Mouse (Mus musculus): ENCODE measurements at regions not wholly inside any gene's neighbourhood (a gene's known extent, or its start where the extent isn't known, plus 50 kb on each side); places are given as distances from the start of the nearest gene placed in this dataset.

GRCm38 (mm10) chr6:49999365-49999764 is 110.7 kb upstream of the Mpp6 start:
- DNase-seq = no peak

- DNase-seq = no peak
Measured at GRCm38 (mm10) chr6:50008074-50008473, 102.0 kb upstream of the Mpp6 start.

- no peak for DNase-seq
Measured at GRCm38 (mm10) chr6:50008869-50009268, 101.2 kb upstream of the Mpp6 start.

GRCm38 (mm10) chr6:50009339-50009738 is 100.7 kb upstream of the Mpp6 start:
- DNase-seq = no peak

- no peak for DNase-seq
Measured at GRCm38 (mm10) chr6:50009856-50010255, 100.2 kb upstream of the Mpp6 start.

GRCm38 (mm10) chr6:50011071-50011470 is 99.0 kb upstream of the Mpp6 start:
- DNase-seq = no peak

- DNase-seq = no peak
Measured at GRCm38 (mm10) chr6:50011746-50012453, 98.1 kb upstream of the Mpp6 start.

- no peak for DNase-seq
Measured at GRCm38 (mm10) chr6:50013067-50013466, 97.0 kb upstream of the Mpp6 start.

- no peak for DNase-seq
Measured at GRCm38 (mm10) chr6:50013842-50014241, 96.2 kb upstream of the Mpp6 start.

GRCm38 (mm10) chr6:50027981-50028380 is 82.1 kb upstream of the Mpp6 start:
- DNase-seq = no peak

GRCm38 (mm10) chr6:50029895-50030515 is 80.0 kb upstream of the Mpp6 start:
- DNase-seq = no peak

GRCm38 (mm10) chr6:50031356-50031755 is 78.7 kb upstream of the Mpp6 start:
- no peak for DNase-seq

GRCm38 (mm10) chr6:50032894-50033595 is 77.0 kb upstream of the Mpp6 start:
- DNase-seq = no peak

GRCm38 (mm10) chr6:50037614-50038013 is 72.4 kb upstream of the Mpp6 start:
- DNase-seq = no peak

- DNase-seq = no peak
Measured at GRCm38 (mm10) chr6:50038369-50038768, 71.7 kb upstream of the Mpp6 start.

- no peak for DNase-seq
Measured at GRCm38 (mm10) chr6:50041044-50041443, 69.0 kb upstream of the Mpp6 start.

GRCm38 (mm10) chr6:50042127-50042526 is 67.9 kb upstream of the Mpp6 start:
- no peak for DNase-seq

GRCm38 (mm10) chr6:50044165-50044564 is 65.9 kb upstream of the Mpp6 start:
- DNase-seq = no peak

GRCm38 (mm10) chr6:50046721-50047120 is 63.3 kb upstream of the Mpp6 start:
- DNase-seq = no peak

GRCm38 (mm10) chr6:50052416-50052815 is 57.6 kb upstream of the Mpp6 start:
- no peak for DNase-seq

GRCm38 (mm10) chr6:50053086-50053485 is 57.0 kb upstream of the Mpp6 start:
- DNase-seq = no peak

GRCm38 (mm10) chr6:50054233-50054632 is 55.8 kb upstream of the Mpp6 start:
- DNase-seq = no peak

- DNase-seq = no peak
Measured at GRCm38 (mm10) chr6:50058596-50058995, 51.4 kb upstream of the Mpp6 start.

GRCm38 (mm10) chr6:50059917-50060316 is 50.1 kb upstream of the Mpp6 start:
- DNase-seq = no peak
